Mouse (Mus musculus) bone marrow, adult 2 months (tissue): Measurements from ENCODE around the gene Cap2. TPM values are rescaled to one million over a fixed set of nuclear protein-coding genes. Genes with fewer than 3 reads are reported as not detected.

ENCODE experiments used
- H3K27ac ChIP-seq: fragments of 200-500 bp; 2 replicates; pipeline ENCODE4 v1.5.1; 2012; ENCODE audit warnings: low read depth, mild to moderate bottlenecking, control low read depth, inconsistent platforms, low read length; ENCODE audit not compliant: control insufficient read depth, poor library complexity, insufficient read depth
- H3K4me1 ChIP-seq: fragments of 200-500 bp; 2 replicates; pipeline ENCODE4 v1.6.1; 2011; ENCODE audit warnings: low read length; ENCODE audit not compliant: control insufficient read depth, insufficient read depth
- H3K4me3 ChIP-seq: fragments of 200-500 bp; replicated peaks from 2 replicates; pipeline ENCODE3; 2011; ENCODE audit warnings: mild to moderate bottlenecking, low read depth, low read length, control low read depth; ENCODE audit not compliant: control insufficient read depth
- CTCF ChIP-seq: fragments of 200-500 bp; IDR thresholded peaks from 2 replicates; pipeline ENCODE4 v1.5.1; 2011; ENCODE audit warnings: low read length, control low read depth; ENCODE audit not compliant: control insufficient read depth, insufficient read depth
- POLR2A ChIP-seq: fragments of 200-500 bp; IDR thresholded peaks from 2 replicates; pipeline ENCODE4 v1.6.1; 2011; ENCODE audit warnings: low read depth, mild to moderate bottlenecking, control low read depth, low read length, borderline replicate concordance; ENCODE audit not compliant: control insufficient read depth
- WGBS: fragments of 180-500 bp; shearing (Covaris S2); methylation state at CpG from one replicate; pipeline ENCODE4 v1.1.7; 2018; 5-methylcytosine and 5-hydroxymethylcytosine counted together
- polyA plus RNA-seq: library from polyadenylated mRNA; stranded (reverse); fragments of >200 nt; gene quantifications from 2 replicates; pipeline ENCODE4 v1.2.4, GENCODE M21; 2011; ENCODE audit warnings: low replicate concordance; ENCODE audit not compliant: missing spikeins, insufficient read depth, insufficient read length

Cap2 gene
- polyA plus RNA-seq, 1 experiment, result 3.4 TPM

DNA sequence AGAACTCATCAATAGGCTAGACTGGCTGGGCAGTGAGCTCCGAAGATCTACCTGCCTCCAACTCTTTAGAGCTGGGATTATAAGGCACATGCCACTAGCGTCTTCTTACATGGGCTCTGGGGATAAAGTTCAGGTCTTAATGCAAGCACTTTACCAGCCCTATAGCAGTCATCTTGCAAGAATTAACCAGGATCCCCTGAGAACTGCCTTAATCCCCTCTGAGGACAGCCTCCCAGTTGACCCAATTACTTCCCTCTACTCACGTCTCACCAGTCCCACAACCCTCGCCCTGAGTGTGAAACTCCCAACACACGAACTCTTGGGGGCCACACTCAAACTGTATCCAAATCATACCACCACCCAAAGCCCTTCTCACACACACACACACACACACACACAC is 64.3 kb downstream of the Cap2 start:
- 80% methylated on average over 5 of the region's 5 CpGs for WGBS
- no peaks in the 10 kb centered on the region for H3K4me1 ChIP-seq
- no peak overlapping the region for H3K27ac ChIP-seq
- no peak for TF ChIP-seq CTCF
- TF ChIP-seq POLR2A, result no peak
- H3K4me3 ChIP-seq, result no peak overlapping the region

DNA sequence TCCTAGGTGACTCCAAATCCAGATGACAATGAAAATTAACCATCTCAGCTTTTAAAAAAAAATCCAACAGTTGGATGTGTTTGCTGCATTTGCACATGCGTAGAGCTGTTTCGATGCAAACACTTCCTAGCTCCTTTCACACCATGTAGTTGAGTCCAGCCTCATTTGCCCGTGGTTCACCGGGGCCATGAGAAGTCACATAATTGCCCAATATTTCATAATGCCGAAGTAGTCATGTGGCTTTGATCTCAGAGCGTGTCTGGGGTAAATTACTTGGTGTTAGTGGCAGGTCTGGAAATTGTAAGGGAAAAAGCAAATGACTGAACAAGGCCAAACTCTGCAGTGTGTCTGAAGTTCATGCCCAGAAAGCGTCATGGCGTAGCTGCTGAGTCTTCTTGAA is 67.8 kb downstream of the Cap2 start:
- Histone ChIP-seq H3K27ac (no peak overlapping the region), H3K4me3 (no peak overlapping the region), H3K4me1 (no peaks in the 10 kb centered on the region)
- TF ChIP-seq POLR2A (no peak), CTCF (no peak)
- WGBS, result 64% methylated on average over 8 of the region's 8 CpGs

GRCm38 (mm10) chr13:46571141-46571592 is 69.5 kb downstream of the Cap2 start:
- no peaks in the 10 kb centered on the region for H3K4me1 ChIP-seq
- H3K4me3 ChIP-seq, result no peak overlapping the region
- 32% methylated on average over 12 of the region's 12 CpGs for WGBS
- H3K27ac ChIP-seq, result no peak overlapping the region
- TF ChIP-seq CTCF (no peak), POLR2A (no peak)

DNA sequence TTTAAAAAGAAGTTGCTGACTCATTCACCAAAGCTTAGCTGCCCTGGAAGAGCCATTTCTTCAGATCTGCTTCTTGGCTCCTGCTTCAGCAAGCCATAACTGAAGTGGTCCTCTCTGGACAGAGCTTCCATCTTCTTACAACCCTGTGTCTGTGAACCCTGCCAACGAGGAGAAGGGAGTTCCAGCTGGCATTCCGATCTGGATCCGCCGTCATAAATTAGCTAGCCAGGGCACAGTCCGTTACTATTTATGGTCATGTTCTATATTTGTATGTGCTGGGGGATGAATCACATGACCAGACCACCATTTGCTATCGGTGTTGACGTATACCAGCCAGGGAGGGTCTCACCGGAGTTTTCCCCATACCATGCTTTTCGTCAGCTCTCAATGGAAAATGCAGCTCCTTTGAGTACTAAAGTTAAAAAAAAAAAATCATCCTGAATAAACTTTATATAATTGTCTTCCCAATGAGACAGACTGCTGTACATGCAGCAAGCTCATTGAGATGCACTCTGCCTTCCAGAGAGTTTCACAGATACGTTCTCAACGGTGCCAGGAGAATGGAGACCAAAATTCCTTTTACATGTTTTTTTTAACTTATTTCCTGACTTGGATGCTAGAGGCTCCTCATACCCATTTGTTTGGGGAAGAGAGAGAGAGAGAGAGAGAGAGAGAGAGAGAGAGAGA is 70.5 kb downstream of the Cap2 start:
- no peak overlapping the region for H3K27ac ChIP-seq
- H3K4me3 ChIP-seq, result no peak overlapping the region
- WGBS, result 64% methylated on average over 11 of the region's 11 CpGs
- no peaks in the 10 kb centered on the region for H3K4me1 ChIP-seq
- TF ChIP-seq CTCF (no peak), POLR2A (no peak)

DNA sequence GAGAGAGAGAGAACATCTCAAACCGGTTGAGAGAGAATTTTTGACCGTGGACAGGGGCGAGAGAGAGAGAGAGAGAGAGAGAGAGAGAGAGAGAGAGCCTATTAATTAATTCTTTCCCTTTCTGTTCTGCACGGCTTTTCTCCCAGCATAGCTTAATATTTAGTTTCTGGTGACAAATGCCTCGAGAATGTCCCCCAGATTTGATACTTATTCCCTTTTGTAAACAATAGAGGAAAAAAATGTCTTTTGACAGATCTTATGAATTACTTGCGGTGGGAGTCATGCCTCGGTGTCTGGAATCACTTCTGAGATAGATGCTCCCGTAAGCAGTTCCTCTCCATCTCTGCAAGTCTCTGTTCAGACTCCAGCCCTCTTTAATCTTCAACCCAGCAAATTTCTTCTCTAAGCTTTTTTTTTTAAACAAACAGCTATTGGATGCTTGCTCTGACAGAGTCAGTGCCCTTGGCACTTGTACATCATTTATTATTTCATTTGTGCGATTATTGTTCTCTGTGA is 71.1 kb downstream of the Cap2 start:
- H3K27ac ChIP-seq, result no peak overlapping the region
- TF ChIP-seq CTCF (no peak), POLR2A (no peak)
- H3K4me1 ChIP-seq, result no peaks in the 10 kb centered on the region
- 72% methylated on average over 9 of the region's 9 CpGs for WGBS
- H3K4me3 ChIP-seq, result no peak overlapping the region

- 75% methylated on average over 5 of the region's 5 CpGs for WGBS
- no peaks in the 10 kb centered on the region for H3K4me1 ChIP-seq
- TF ChIP-seq POLR2A, result no peak
- TF ChIP-seq CTCF, result no peak
- H3K27ac ChIP-seq, result no peak overlapping the region
- no peak overlapping the region for H3K4me3 ChIP-seq
Measured at GRCm38 (mm10) chr13:46574201-46574600, 72.6 kb downstream of the Cap2 start.

- Histone ChIP-seq H3K4me3 (no peak overlapping the region), H3K4me1 (no peaks in the 10 kb centered on the region), H3K27ac (no peak overlapping the region)
- TF ChIP-seq CTCF (no peak), POLR2A (no peak)
- 89% methylated on average over 4 of the region's 4 CpGs for WGBS
Measured at GRCm38 (mm10) chr13:46574707-46575106, 73.1 kb downstream of the Cap2 start.

DNA sequence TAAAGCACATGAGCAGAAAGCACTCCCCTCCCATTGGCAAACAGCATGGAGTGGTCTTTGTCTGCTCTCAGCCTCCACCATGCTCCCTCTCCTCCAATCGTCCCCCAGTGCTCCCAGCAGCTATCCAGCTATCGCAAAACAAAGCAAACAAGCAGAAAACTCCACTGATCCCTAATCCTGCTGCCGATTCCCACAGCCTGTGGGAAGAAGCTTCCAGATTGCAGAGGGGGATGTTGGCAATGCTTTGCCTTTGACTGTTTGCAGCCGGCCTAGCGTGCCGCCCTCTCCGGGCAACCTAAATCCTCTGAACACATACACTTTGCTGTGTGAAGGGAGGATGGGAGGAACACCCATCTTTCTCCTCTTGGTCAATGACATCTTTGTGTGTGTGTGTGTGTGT is 83.2 kb downstream of the Cap2 start:
- Histone ChIP-seq H3K4me3 (no peak overlapping the region), H3K27ac (no peak overlapping the region), H3K4me1 (no peaks in the 10 kb centered on the region)
- no peak for TF ChIP-seq CTCF
- no peak for TF ChIP-seq POLR2A
- 94% methylated on average over 7 of the region's 7 CpGs for WGBS
